In the genomic region with DNA sequence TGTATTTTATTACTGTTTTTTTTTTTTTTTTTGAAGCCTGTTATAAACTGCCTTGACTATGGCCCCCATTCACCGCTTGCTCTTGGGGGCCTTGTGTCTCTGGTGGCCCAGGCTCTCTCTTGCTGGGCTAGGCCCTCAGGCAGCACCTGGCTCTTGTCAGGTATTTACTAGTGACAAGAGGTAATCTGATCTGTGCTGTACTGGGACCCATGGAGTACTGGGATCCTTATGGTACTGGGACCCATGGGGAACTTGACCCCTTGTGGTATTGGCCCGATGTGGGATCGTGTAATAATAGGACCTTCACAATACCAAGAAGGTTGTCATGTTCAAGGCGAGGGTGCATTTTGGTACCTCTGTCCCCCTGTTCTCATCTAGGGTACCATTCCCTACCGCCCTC, we compare ENCODE assay signal across 12 mouse cellular contexts.
"Had no signal": no experiment of that assay in that cellular context is flagged by ENCODE, and none has a peak within 500 bp of the region (broad histone marks: within the 10 kb centered on the region; RNA-seq: fewer than 3 reads in every experiment).

No protein-coding gene starts in this region.

- H3K27ac ChIP-seq: kidney, postnatal 0 days; left cerebral cortex, adult 2 months; liver, embryonic 12.5 days; midbrain, embryonic 15.5 days; neural tube, embryonic 12.5 days had no signal

- H3K4me2 ChIP-seq: liver, embryonic 12.5 days; lung, embryonic 14.5 days; midbrain, embryonic 15.5 days had no signal

- H3K9ac ChIP-seq: liver, embryonic 12.5 days; lung, embryonic 14.5 days; midbrain, embryonic 15.5 days; neural tube, embryonic 12.5 days had no signal

- H3K9me3 ChIP-seq: liver, embryonic 12.5 days; midbrain, embryonic 10.5 days; midbrain, embryonic 15.5 days; neural tube, embryonic 12.5 days had no signal

- H3K36me3 ChIP-seq: liver, embryonic 12.5 days; midbrain, embryonic 10.5 days; midbrain, embryonic 15.5 days had no signal

- H3K27me3 ChIP-seq: midbrain, embryonic 15.5 days had no signal

- H3K4me3 ChIP-seq: left cerebral cortex, adult 2 months; liver, embryonic 12.5 days; midbrain, embryonic 10.5 days; midbrain, embryonic 15.5 days; neural tube, embryonic 12.5 days had no signal

- DNase-seq: kidney, adult 9 months; kidney, postnatal 4 days; lung, postnatal 10 days; lung, postnatal 4 days; thymus, postnatal 36 days had no signal

- ATAC-seq: liver, embryonic 12.5 days; midbrain, embryonic 15.5 days had no signal
